Mouse (Mus musculus): ENCODE measurements around the gene Sptlc2. TPM values are rescaled to one million over a fixed set of nuclear protein-coding genes. Genes with fewer than 3 reads are reported as not detected.

Sptlc2 gene
- total RNA-seq, 2 experiments from 2014 or later: 33.7 to 34.1 TPM

Small RNA genes lying within 50 kb of the gene (microRNA-seq; reads per million reads assigned to microRNA genes)
- gene Gm47293 (not detected), gene Mir3068 (122 reads per million, percentile 58 among the genes with 10 or more reads in this experiment)

Other genes with a start within 250 kb of the Sptlc2 start
- 10 to 100 TPM; 47.8 to 49.5 TPM for gene Gstz1, start 241.2 kb downstream of the Sptlc2 start, total RNA-seq (2021)
- gene Pomt2, start 240.4 kb downstream of the Sptlc2 start, total RNA-seq (2021): 10 to 100 TPM; 16.2 to 18.8 TPM
- 1 to 10 TPM; 4.1 to 4.8 TPM for gene Samd15, start 188.6 kb downstream of the Sptlc2 start, total RNA-seq (2021)
- 10 to 100 TPM; 28.0 to 29.1 TPM for gene Tmed8, start 187.9 kb downstream of the Sptlc2 start, total RNA-seq (2021)
- gene Noxred1, start 149.6 kb downstream of the Sptlc2 start, total RNA-seq (2021): 1 to 10 TPM in 1 of 2 experiments, under 1 TPM in 1; 0.84 to 1.8 TPM
- 10 to 100 TPM; 52.1 to 58.6 TPM for gene Vipas39, start 122.1 kb downstream of the Sptlc2 start, total RNA-seq (2021)
- 100 to 1,000 TPM; 173 to 174 TPM for gene Ahsa1, start 121.9 kb downstream of the Sptlc2 start, total RNA-seq (2021)
- gene Ism2, start 88.7 kb downstream of the Sptlc2 start, total RNA-seq (2021): under 1 TPM in 1 of 2 experiments, not detected in 1; 0.32 TPM
- gene Slirp, start 55.5 kb upstream of the Sptlc2 start, total RNA-seq (2021): 10 to 100 TPM; 92.2 to 97.3 TPM
- 10 to 100 TPM; 14.6 to 19.0 TPM for gene Alkbh1, start 55.7 kb upstream of the Sptlc2 start, total RNA-seq (2021)
- 10 to 100 TPM; 64.7 to 73.8 TPM for gene Snw1, start 83.9 kb upstream of the Sptlc2 start, total RNA-seq (2021)
- gene Gm5788, start 106.4 kb upstream of the Sptlc2 start, total RNA-seq (2021): not detected
- not detected for gene Gm8300, start 126.0 kb upstream of the Sptlc2 start, total RNA-seq (2021)
- gene Oog1, start 214.3 kb upstream of the Sptlc2 start, total RNA-seq (2021): not detected
- gene Gm4027, start 230.5 kb upstream of the Sptlc2 start, total RNA-seq (2021): not detected

Measured in left cerebral cortex, postnatal 36 days (tissue).